Mouse (Mus musculus) neural tube, embryonic 10.5 days (tissue): Measurements from ENCODE around the gene Slit3.
A peak's percentile ranks its signal among the peaks of the same experiment; 100 is the strongest.

ENCODE experiments used
- DNase-seq: peaks from one replicate; pipeline ENCODE4 v3.0.0-alpha.2; 2017; ENCODE audit warnings: low spot score; ENCODE audit errors: extremely low spot score

Gene Slit3

GRCm38 (mm10) chr11:35342486-35342885 lies 221.5 kb downstream of the Slit3 start:
- DNase-seq = no peak

- no peak for DNase-seq
Measured at GRCm38 (mm10) chr11:35345696-35346480, 224.9 kb downstream of the Slit3 start.

- no peak for DNase-seq
Measured at GRCm38 (mm10) chr11:35348099-35348498, 227.1 kb downstream of the Slit3 start.

- DNase-seq = no peak
Measured at GRCm38 (mm10) chr11:35350968-35351367, 229.9 kb downstream of the Slit3 start.

GRCm38 (mm10) chr11:35351376-35351775 lies 230.4 kb downstream of the Slit3 start:
- no peak for DNase-seq

- no peak for DNase-seq
Measured at GRCm38 (mm10) chr11:35355811-35356210, 234.8 kb downstream of the Slit3 start.

- DNase-seq = no peak
Measured at GRCm38 (mm10) chr11:35361071-35361470, 240.0 kb downstream of the Slit3 start.

GRCm38 (mm10) chr11:35362975-35363374 lies 242.0 kb downstream of the Slit3 start:
- no peak for DNase-seq

- DNase-seq = no peak
Measured at GRCm38 (mm10) chr11:35364469-35364868, 243.4 kb downstream of the Slit3 start.

- DNase-seq = no peak
Measured at GRCm38 (mm10) chr11:35365510-35365931, 244.5 kb downstream of the Slit3 start.

- no peak for DNase-seq
Measured at GRCm38 (mm10) chr11:35366611-35367010, 245.6 kb downstream of the Slit3 start.

- DNase-seq = no peak
Measured at GRCm38 (mm10) chr11:35367248-35367647, 246.2 kb downstream of the Slit3 start.

- no peak for DNase-seq
Measured at GRCm38 (mm10) chr11:35369964-35370363, 248.9 kb downstream of the Slit3 start.

GRCm38 (mm10) chr11:35370705-35371104 lies 249.7 kb downstream of the Slit3 start:
- no peak for DNase-seq

- no peak for DNase-seq
Measured at GRCm38 (mm10) chr11:35372410-35372809, 251.4 kb downstream of the Slit3 start.

- no peak for DNase-seq
Measured at GRCm38 (mm10) chr11:35375072-35375471, 254.0 kb downstream of the Slit3 start.

GRCm38 (mm10) chr11:35378802-35379201 lies 257.8 kb downstream of the Slit3 start:
- DNase-seq = no peak

GRCm38 (mm10) chr11:35379407-35379806 lies 258.4 kb downstream of the Slit3 start:
- no peak for DNase-seq

GRCm38 (mm10) chr11:35380766-35381165 lies 259.7 kb downstream of the Slit3 start:
- no peak for DNase-seq

- no peak for DNase-seq
Measured at GRCm38 (mm10) chr11:35385444-35385843, 264.4 kb downstream of the Slit3 start.

- peak; percentile 45 for DNase-seq
Measured at GRCm38 (mm10) chr11:35387826-35388225, 266.8 kb downstream of the Slit3 start.

GRCm38 (mm10) chr11:35388471-35388870 lies 267.4 kb downstream of the Slit3 start:
- DNase-seq = peak; percentile 45

GRCm38 (mm10) chr11:35389341-35389740 lies 268.3 kb downstream of the Slit3 start:
- DNase-seq = no peak
